Mouse (Mus musculus) left cerebral cortex, adult 11 months (tissue): ENCODE data around the gene Nfatc4.

Experiments
- DNase-seq: peaks from one replicate; pipeline ENCODE4 v3.0.0; 2022; ENCODE audit warnings: low spot score

Gene Nfatc4

GRCm38 (mm10) chr14:55822435-55822990, 431 bp upstream of the Nfatc4 start:
- no peak for DNase-seq

- DNase-seq = no peak
Observed at GRCm38 (mm10) chr14:55824001-55824480, 1.1 kb downstream of the Nfatc4 start.

GRCm38 (mm10) chr14:55824481-55825215, 1.7 kb downstream of the Nfatc4 start:
- DNase-seq = no peak

GRCm38 (mm10) chr14:55825216-55826051, 2.5 kb downstream of the Nfatc4 start:
- DNase-seq = no peak

GRCm38 (mm10) chr14:55826142-55826541, 3.2 kb downstream of the Nfatc4 start:
- DNase-seq = no peak

- no peak for DNase-seq
Observed at GRCm38 (mm10) chr14:55826551-55827340, 3.8 kb downstream of the Nfatc4 start.

GRCm38 (mm10) chr14:55828716-55829263, 5.8 kb downstream of the Nfatc4 start:
- DNase-seq = no peak

- no peak for DNase-seq
Observed at GRCm38 (mm10) chr14:55829854-55830253, 6.9 kb downstream of the Nfatc4 start.

GRCm38 (mm10) chr14:55830331-55830730, 7.4 kb downstream of the Nfatc4 start:
- DNase-seq = no peak

GRCm38 (mm10) chr14:55833126-55833525, 10.2 kb downstream of the Nfatc4 start:
- DNase-seq = no peak

GRCm38 (mm10) chr14:55834808-55835533, 12.0 kb downstream of the Nfatc4 start:
- DNase-seq = no peak

GRCm38 (mm10) chr14:55838312-55838711, 15.4 kb downstream of the Nfatc4 start:
- no peak for DNase-seq

GRCm38 (mm10) chr14:55838740-55839139, 15.8 kb downstream of the Nfatc4 start:
- no peak for DNase-seq

GRCm38 (mm10) chr14:55840853-55841366, 18.0 kb downstream of the Nfatc4 start:
- DNase-seq = no peak

GRCm38 (mm10) chr14:55842794-55843193, 19.9 kb downstream of the Nfatc4 start:
- no peak for DNase-seq

GRCm38 (mm10) chr14:55845506-55846294, 22.8 kb downstream of the Nfatc4 start:
- DNase-seq = no peak

GRCm38 (mm10) chr14:55850885-55851284, 27.9 kb downstream of the Nfatc4 start:
- no peak for DNase-seq

GRCm38 (mm10) chr14:55852646-55853551, 30.0 kb downstream of the Nfatc4 start:
- DNase-seq = no peak
